Mouse (Mus musculus): ENCODE measurements around the gene Rims1.

Gene Rims1

GRCm38 (mm10) chr1:22694514-22694913 lies 111.3 kb downstream of the Rims1 start:
- DNase-seq (ENCODE audit: low read depth) = no peak

- DNase-seq (ENCODE audit: low read depth) = no peak
Measured at GRCm38 (mm10) chr1:22683455-22683854, 122.3 kb downstream of the Rims1 start.

- DNase-seq (ENCODE audit: low read depth) = no peak
Measured at GRCm38 (mm10) chr1:22664196-22664595, 141.6 kb downstream of the Rims1 start.

GRCm38 (mm10) chr1:22661825-22662224 lies 144.0 kb downstream of the Rims1 start:
- no peak for DNase-seq (ENCODE audit: low read depth)

- DNase-seq (ENCODE audit: low read depth) = no peak
Measured at GRCm38 (mm10) chr1:22655983-22656382, 149.8 kb downstream of the Rims1 start.

- DNase-seq (ENCODE audit: low read depth) = no peak
Measured at GRCm38 (mm10) chr1:22654903-22655302, 150.9 kb downstream of the Rims1 start.

- DNase-seq (ENCODE audit: low read depth) = no peak
Measured at GRCm38 (mm10) chr1:22650588-22650987, 155.2 kb downstream of the Rims1 start.

- no peak for DNase-seq (ENCODE audit: low read depth)
Measured at GRCm38 (mm10) chr1:22649432-22649831, 156.4 kb downstream of the Rims1 start.

- no peak for DNase-seq (ENCODE audit: low read depth)
Measured at GRCm38 (mm10) chr1:22645257-22645656, 160.5 kb downstream of the Rims1 start.

- DNase-seq (ENCODE audit: low read depth) = no peak
Measured at GRCm38 (mm10) chr1:22640568-22640967, 165.2 kb downstream of the Rims1 start.

- no peak for DNase-seq (ENCODE audit: low read depth)
Measured at GRCm38 (mm10) chr1:22639702-22640101, 166.1 kb downstream of the Rims1 start.

- no peak for DNase-seq (ENCODE audit: low read depth)
Measured at GRCm38 (mm10) chr1:22633871-22634270, 171.9 kb downstream of the Rims1 start.

- no peak for DNase-seq (ENCODE audit: low read depth)
Measured at GRCm38 (mm10) chr1:22632551-22632950, 173.2 kb downstream of the Rims1 start.

GRCm38 (mm10) chr1:22631991-22632390 lies 173.8 kb downstream of the Rims1 start:
- no peak for DNase-seq (ENCODE audit: low read depth)

GRCm38 (mm10) chr1:22629011-22629410 lies 176.8 kb downstream of the Rims1 start:
- DNase-seq (ENCODE audit: low read depth) = no peak

GRCm38 (mm10) chr1:22627013-22627412 lies 178.8 kb downstream of the Rims1 start:
- DNase-seq (ENCODE audit: low read depth) = peak; percentile 2

GRCm38 (mm10) chr1:22626295-22626694 lies 179.5 kb downstream of the Rims1 start:
- no peak for DNase-seq (ENCODE audit: low read depth)

- no peak for DNase-seq (ENCODE audit: low read depth)
Measured at GRCm38 (mm10) chr1:22620827-22621226, 185.0 kb downstream of the Rims1 start.

- no peak for DNase-seq (ENCODE audit: low read depth)
Measured at GRCm38 (mm10) chr1:22615601-22616000, 190.2 kb downstream of the Rims1 start.

GRCm38 (mm10) chr1:22613609-22614008 lies 192.2 kb downstream of the Rims1 start:
- no peak for DNase-seq (ENCODE audit: low read depth)

GRCm38 (mm10) chr1:22604329-22605044 lies 201.3 kb downstream of the Rims1 start:
- peak; percentile 66 for DNase-seq (ENCODE audit: low read depth)

GRCm38 (mm10) chr1:22596197-22596596 lies 209.6 kb downstream of the Rims1 start:
- no peak for DNase-seq (ENCODE audit: low read depth)

- no peak for DNase-seq (ENCODE audit: low read depth)
Measured at GRCm38 (mm10) chr1:22594841-22595240, 211.0 kb downstream of the Rims1 start.

GRCm38 (mm10) chr1:22587859-22588383 lies 217.9 kb downstream of the Rims1 start:
- no peak for DNase-seq (ENCODE audit: low read depth)

Data from NIH3T3 (cell line).